ENCODE assay signal across 21 mouse cellular contexts in genomic region chr1:189597096-189597495, GRCm38 (mm10).
"Had no signal": no experiment of that assay in that cellular context is flagged by ENCODE, and none has a peak within 500 bp of the region (broad histone marks: within the 10 kb centered on the region; RNA-seq: fewer than 3 reads in every experiment).

No protein-coding gene starts in this region.

- H3K9me3 ChIP-seq: midbrain, embryonic 10.5 days; midbrain, embryonic 12.5 days; neural tube, embryonic 13.5 days; neural tube, embryonic 15.5 days; stomach, embryonic 15.5 days had no signal

- H3K27ac ChIP-seq: midbrain, embryonic 10.5 days; midbrain, embryonic 12.5 days; neural tube, embryonic 13.5 days; neural tube, embryonic 15.5 days; stomach, embryonic 15.5 days; stomach, postnatal 0 days had no signal

- H3K36me3 ChIP-seq: midbrain, embryonic 10.5 days; midbrain, embryonic 12.5 days; neural tube, embryonic 13.5 days; neural tube, embryonic 15.5 days; stomach, embryonic 15.5 days had no signal

- H3K27me3 ChIP-seq: midbrain, embryonic 12.5 days; neural tube, embryonic 13.5 days; neural tube, embryonic 15.5 days; stomach, embryonic 15.5 days had no signal

- H3K4me3 ChIP-seq: midbrain, embryonic 10.5 days; midbrain, embryonic 12.5 days; myocyte; neural tube, embryonic 13.5 days; neural tube, embryonic 15.5 days; stomach, embryonic 15.5 days had no signal

- H3K4me1 ChIP-seq: midbrain, embryonic 12.5 days; neural tube, embryonic 13.5 days; neural tube, embryonic 15.5 days; stomach, embryonic 15.5 days had no signal

- H3K9ac ChIP-seq: lung, embryonic 14.5 days; midbrain, embryonic 12.5 days; neural tube, embryonic 13.5 days; neural tube, embryonic 15.5 days; stomach, embryonic 15.5 days had no signal

- H3K4me2 ChIP-seq: lung, embryonic 14.5 days; midbrain, embryonic 12.5 days; neural tube, embryonic 13.5 days; neural tube, embryonic 15.5 days; stomach, embryonic 15.5 days had no signal

- DNase-seq: lung, adult 18-20 months; lung, embryonic 14.5 days; lung, postnatal 10 days; lung, postnatal 4 days; midbrain, embryonic 14.5 days; retina, postnatal 1 day; right cerebral cortex, adult 18-20 months; right cerebral cortex, postnatal 25 days; right cerebral cortex, postnatal 4 days; spleen, adult 18-20 months; thymus, adult 2 months; thymus, postnatal 25 days; thymus, postnatal 4 days had no signal

- ATAC-seq: midbrain, embryonic 16.5 days had no signal
